ENCODE assay signal across 12 mouse cellular contexts in genomic region chr2:174436916-174437696, GRCm38 (mm10). TPM values are rescaled to one million over a fixed set of nuclear protein-coding genes. Genes with fewer than 3 reads are reported as not detected.
DNase-seq lines count a peak whose midpoint lies in the region; ATAC-seq and TF ChIP-seq lines count a peak whose summit lies in the region.
"Had no signal": no experiment of that assay in that cellular context is flagged by ENCODE, and none has a peak within 500 bp of the region (broad histone marks: within the 10 kb centered on the region; RNA-seq: fewer than 3 reads in every experiment).

No protein-coding gene starts in this region.

- H3K27ac ChIP-seq in MEL (ENCODE audit: control insufficient read depth, low read depth, low read length), result peak overlapping the region; percentile 39
- peak overlapping the region; percentile 83 for H3K27ac ChIP-seq in brown adipose tissue, adult 24 weeks (replicated peaks; ENCODE audit: low read depth, low read length)
- H3K27ac ChIP-seq in liver, embryonic 16.5 days (ENCODE audit: low read length), result peak overlapping the region; percentile 21; the same call in 1 of the 2 replicates
- H3K27ac ChIP-seq: neural tube, embryonic 13.5 days had no signal

- no peak for TF ChIP-seq EP300 in MEL (IDR thresholded peaks at IDR 0.05; ENCODE audit: low read depth in 1 of 2, low read length in 2 of 2)

- H3K9ac ChIP-seq in MEL (ENCODE audit: control insufficient read depth, low read depth, low read length, poor library complexity, severe bottlenecking), result peak overlapping the region; percentile 21
- no peak overlapping the region for H3K9ac ChIP-seq in liver, embryonic 16.5 days (ENCODE audit: low read depth, low read length)
- H3K9ac ChIP-seq: neural tube, embryonic 13.5 days had no signal

- no peak for TF ChIP-seq POLR2A in lung, adult 2 months (IDR thresholded peaks at IDR 0.05; ENCODE audit: borderline replicate concordance, extremely low read depth, low read depth, low read length)
- TF ChIP-seq POLR2A in MEL (IDR thresholded peaks at IDR 0.05; ENCODE audit: control insufficient read depth in 1 of 2, insufficient read depth in 1 of 2, low read depth in 1 of 2, low read length in 2 of 2, poor library complexity in 1 of 2), result no peak

- ATAC-seq in liver, embryonic 16.5 days (ENCODE audit: low read depth), result no peak

- no peak for DNase-seq in lung, adult 2 months
- no peak for DNase-seq in lung, postnatal 14 days
- DNase-seq in MEL (ENCODE audit: low read depth, low spot score), result peak; percentile 38
- DNase-seq in ovary, postnatal 14 days (ENCODE audit: low spot score), result no peak
- no peak for DNase-seq in kidney, postnatal 4 days
- DNase-seq: adrenal gland, postnatal 25 days; cerebellum, postnatal 14 days; right cerebral cortex, postnatal 4 days had no signal

- no peak for TF ChIP-seq RAD21 in MEL (IDR thresholded peaks at IDR 0.05; ENCODE audit: low read depth, low read length)

- peak overlapping the region; percentile 31 for H3K4me3 ChIP-seq in lung, adult 2 months (replicated peaks; ENCODE audit: extremely low read depth, low read depth, low read length)
- peak overlapping the region in 1 of 2 experiments; percentile 12; a peak in 1 of 4 replicates for H3K4me3 ChIP-seq in MEL (ENCODE audit: control insufficient read depth in 1 of 2, insufficient read depth in 1 of 2, low read depth in 2 of 2, low read length in 2 of 2)
- H3K4me3 ChIP-seq in brown adipose tissue, adult 24 weeks (ENCODE audit: insufficient read depth, low read depth, low read length), result peak overlapping the region; percentile 32
- peak overlapping the region; percentile 70 for H3K4me3 ChIP-seq in liver, embryonic 16.5 days (ENCODE audit: low read depth, low read length)

- H3K9me3 ChIP-seq in MEL (replicated peaks; ENCODE audit: insufficient read depth, low read length), result no peaks in the 10 kb centered on the region
- H3K9me3 ChIP-seq in liver, embryonic 16.5 days (replicated peaks; ENCODE audit: control insufficient read depth, low read length), result no peaks in the 10 kb centered on the region
- H3K9me3 ChIP-seq: neural tube, embryonic 13.5 days had no signal

- H3K4me2 ChIP-seq in liver, embryonic 16.5 days (ENCODE audit: low read depth, low read length), result peak overlapping the region; percentile 12

- no peak for TF ChIP-seq CTCF in lung, adult 2 months (IDR thresholded peaks at IDR 0.05; ENCODE audit: insufficient read depth, low read length)
- no peak for TF ChIP-seq CTCF in MEL (IDR thresholded peaks at IDR 0.05 in 2 of 3, conservative IDR thresholded peaks at IDR 0.05 in 1 of 3; ENCODE audit: control insufficient read depth in 1 of 3, insufficient read depth in 1 of 3, low read depth in 2 of 3, low read length in 3 of 3, poor library complexity in 1 of 3, severe bottlenecking in 1 of 3)

- H3K79me2 ChIP-seq in MEL (ENCODE audit: control insufficient read depth, insufficient read depth, low read length, poor library complexity), result peaks cover 4% of the 10 kb centered on the region; the same call in 1 of the 2 replicates

- peaks cover 5% of the 10 kb centered on the region for H3K4me1 ChIP-seq in lung, adult 2 months (ENCODE audit: control insufficient read depth, insufficient read depth, low read length)
- peaks cover 5 to 35% of the 10 kb centered on the region in 2 experiments; a peak in 3 of 4 replicates for H3K4me1 ChIP-seq in MEL (ENCODE audit: control insufficient read depth in 1 of 2, insufficient read depth in 2 of 2, low read length in 2 of 2)
- peaks cover 13% of the 10 kb centered on the region for H3K4me1 ChIP-seq in brown adipose tissue, adult 24 weeks (ENCODE audit: control insufficient read depth, insufficient read depth, insufficient read length, low read length)
- peaks cover 33% of the 10 kb centered on the region for H3K4me1 ChIP-seq in liver, embryonic 16.5 days (ENCODE audit: control insufficient read depth, low read depth, low read length)

- H3K36me3 ChIP-seq in MEL (ENCODE audit: control insufficient read depth in 1 of 2, insufficient read depth in 2 of 2, low read length in 2 of 2), result peaks cover 0 to 16% of the 10 kb centered on the region in 2 experiments; a peak in 2 of 4 replicates
- H3K36me3 ChIP-seq in liver, embryonic 16.5 days (ENCODE audit: control insufficient read depth, insufficient read depth), result peaks cover 5% of the 10 kb centered on the region; the same call in 1 of the 2 replicates
- H3K36me3 ChIP-seq: neural tube, embryonic 13.5 days had no signal

- H3K27me3 ChIP-seq in MEL (ENCODE audit: control insufficient read depth in 1 of 2, insufficient read depth in 2 of 2, low read length in 2 of 2), result no peaks in the 10 kb centered on the region
- H3K27me3 ChIP-seq in liver, embryonic 16.5 days (ENCODE audit: control insufficient read depth, insufficient read depth, low read depth, low read length), result no peaks in the 10 kb centered on the region
- H3K27me3 ChIP-seq: neural tube, embryonic 13.5 days had no signal

- 84% methylated on average over 7 of the region's 7 CpGs for WGBS in lung, adult 2 months
- 83% methylated on average over 7 of the region's 7 CpGs for WGBS in liver, embryonic 16.5 days (ENCODE audit: insufficient replicate concordance)

TF ChIP-seq in MEL, 35 proteins besides CTCF, POLR2A, EP300 and RAD21:
- no peak for TF ChIP-seq GABPA (IDR thresholded peaks at IDR 0.05; ENCODE audit: low read depth, low read length)

RNA-seq across cellular contexts. Expression of gene Ctsz, which starts 1.7 kb away (rescaled TPM):
- 229 and 251 TPM in 2 replicates for polyA plus RNA-seq in lung, adult 2 months (2012; rRNA removed)
- total RNA-seq in MEL (2012; rRNA removed), result 113 and 118 TPM in 2 replicates
- 10 to 100 TPM in 1 of 2 experiments, not detected in 1; 93.7 TPM for polyA plus RNA-seq in MEL (2012; ENCODE audit: insufficient read depth in 1 of 2, insufficient read length in 2 of 2, low read depth in 1 of 2, low replicate concordance in 2 of 2, missing spikeins in 1 of 2)
- polyA plus RNA-seq in brown adipose tissue, adult 24 weeks (2012; ENCODE audit: insufficient read depth, insufficient read length, missing spikeins), result 155 and 162 TPM in 2 replicates
- 125 and 128 TPM in 2 replicates for polyA plus RNA-seq in liver, embryonic 16.5 days (2015; fragmentation: Nextera tagmentation; extraction: Ambion mirVana)

RNA-seq across cellular contexts. Expression of gene Tubb1, which starts 13.4 kb away (rescaled TPM):
- 17.4 and 38.3 TPM in 2 replicates for polyA plus RNA-seq in lung, adult 2 months (2012; rRNA removed)
- 3.1 and 3.5 TPM in 2 replicates for total RNA-seq in MEL (2012; rRNA removed)
- 1 to 10 TPM in 1 of 2 experiments, not detected in 1; 2.6 TPM for polyA plus RNA-seq in MEL (2012; ENCODE audit: insufficient read depth in 1 of 2, insufficient read length in 2 of 2, low read depth in 1 of 2, low replicate concordance in 2 of 2, missing spikeins in 1 of 2)
- not detected in 2 replicates for polyA plus RNA-seq in brown adipose tissue, adult 24 weeks (2012; ENCODE audit: insufficient read depth, insufficient read length, missing spikeins)
- polyA plus RNA-seq in liver, embryonic 16.5 days (2015; fragmentation: Nextera tagmentation; extraction: Ambion mirVana), result 22.0 and 23.5 TPM in 2 replicates
- total RNA-seq: gastrocnemius, adult 8-10 months had no signal

RNA-seq across cellular contexts. Expression of gene Nelfcd, which starts 21.5 kb away (rescaled TPM):
- polyA plus RNA-seq in lung, adult 2 months (2012; rRNA removed), result 37.7 and 44.9 TPM in 2 replicates
- 43.8 and 46.8 TPM in 2 replicates for total RNA-seq in MEL (2012; rRNA removed)
- polyA plus RNA-seq in MEL (2012; ENCODE audit: insufficient read depth in 1 of 2, insufficient read length in 2 of 2, low read depth in 1 of 2, low replicate concordance in 2 of 2, missing spikeins in 1 of 2), result 10 to 100 TPM; 74.8 to 89.0 TPM
- 19.5 and 27.0 TPM in 2 replicates for polyA plus RNA-seq in brown adipose tissue, adult 24 weeks (2012; ENCODE audit: insufficient read depth, insufficient read length, missing spikeins)
- polyA plus RNA-seq in liver, embryonic 16.5 days (2015; fragmentation: Nextera tagmentation; extraction: Ambion mirVana), result 68.7 and 69.4 TPM in 2 replicates

RNA-seq across cellular contexts. Expression of gene Atp5e, which starts 26.8 kb away (rescaled TPM):
- polyA plus RNA-seq in lung, adult 2 months (2012; rRNA removed), result 238 and 290 TPM in 2 replicates
- total RNA-seq in MEL (2012; rRNA removed), result 521 and 561 TPM in 2 replicates
- polyA plus RNA-seq in MEL (2012; ENCODE audit: insufficient read depth in 1 of 2, insufficient read length in 2 of 2, low read depth in 1 of 2, low replicate concordance in 2 of 2, missing spikeins in 1 of 2), result 100 to 1,000 TPM in 1 of 2 experiments, not detected in 1; 225 TPM
- 3,468 and 3,874 TPM in 2 replicates for polyA plus RNA-seq in brown adipose tissue, adult 24 weeks (2012; ENCODE audit: insufficient read depth, insufficient read length, missing spikeins)
- 366 and 385 TPM in 2 replicates for polyA plus RNA-seq in liver, embryonic 16.5 days (2015; fragmentation: Nextera tagmentation; extraction: Ambion mirVana)

RNA-seq across cellular contexts. Expression of gene Prelid3b, which starts 35.8 kb away (rescaled TPM):
- 21.8 and 29.7 TPM in 2 replicates for polyA plus RNA-seq in lung, adult 2 months (2012; rRNA removed)
- 137 and 142 TPM in 2 replicates for total RNA-seq in MEL (2012; rRNA removed)
- polyA plus RNA-seq in MEL (2012; ENCODE audit: insufficient read depth in 1 of 2, insufficient read length in 2 of 2, low read depth in 1 of 2, low replicate concordance in 2 of 2, missing spikeins in 1 of 2), result 100 to 1,000 TPM; 189 to 210 TPM
- 263 and 265 TPM in 2 replicates for polyA plus RNA-seq in brown adipose tissue, adult 24 weeks (2012; ENCODE audit: insufficient read depth, insufficient read length, missing spikeins)
- polyA plus RNA-seq in liver, embryonic 16.5 days (2015; fragmentation: Nextera tagmentation; extraction: Ambion mirVana), result 64.2 and 74.4 TPM in 2 replicates

Comparison
In these comparisons a context has a peak if more than half of its experiments do, and no peak if none do; other contexts are left out.
1. H3K27ac ChIP-seq: peak in every context shown above with its lines; median percentile 83 in brown adipose tissue, adult 24 weeks; 39 in MEL; 21 in liver, embryonic 16.5 days.